Comparison of ENCODE assay signal across 25 mouse cellular contexts in the genomic region with DNA sequence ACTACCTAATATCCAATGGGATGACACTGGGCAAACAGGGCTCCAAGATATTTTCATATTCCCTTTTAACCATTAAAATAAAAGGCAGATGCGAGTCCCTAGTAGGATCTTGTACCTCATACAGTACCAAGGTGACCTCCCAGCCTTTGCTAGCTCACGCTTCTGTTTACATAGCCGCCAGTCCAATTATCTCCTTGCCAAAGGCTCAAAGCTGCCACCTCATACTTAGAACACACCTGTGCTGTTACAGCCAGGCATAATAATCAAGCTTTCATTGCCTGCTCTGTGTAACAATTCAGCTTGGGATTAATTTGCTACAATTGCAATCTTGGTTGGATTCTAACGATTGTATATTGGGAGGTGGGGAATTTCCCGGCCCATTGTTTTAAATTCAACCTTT.
DNase-seq lines count a peak whose midpoint lies in the region; ATAC-seq and TF ChIP-seq lines count a peak whose summit lies in the region.
"Had no signal": no experiment of that assay in that cellular context is flagged by ENCODE, and none has a peak within 500 bp of the region (broad histone marks: within the 10 kb centered on the region; RNA-seq: fewer than 3 reads in every experiment).

No protein-coding gene starts in this region.

- peak overlapping the region; percentile 50; the same call in 1 of the 2 replicates for H3K27ac ChIP-seq in hindbrain, embryonic 13.5 days
- H3K27ac ChIP-seq in hindbrain, embryonic 11.5 days (ENCODE audit: low read depth, low read length): no peak overlapping the region
- 0 out of 2 replicates have a peak overlapping the region, but pooled peaks have one; percentile 10 for H3K27ac ChIP-seq in midbrain, embryonic 12.5 days (replicated peaks)
- no peak overlapping the region for H3K27ac ChIP-seq in midbrain, embryonic 11.5 days (ENCODE audit: low read depth, low read length)
- H3K27ac ChIP-seq in midbrain, embryonic 15.5 days: peak overlapping the region; percentile 36; the same call in 1 of the 2 replicates
- no peak overlapping the region for H3K27ac ChIP-seq in kidney, adult 2 months (ENCODE audit: insufficient read depth, low read depth, low read length)
- no peak overlapping the region for H3K27ac ChIP-seq in liver, embryonic 11.5 days (ENCODE audit: low read depth, low read length)
- H3K27ac ChIP-seq: liver, embryonic 15.5 days had no signal

- no peak overlapping the region for H3K4me3 ChIP-seq in hindbrain, embryonic 13.5 days
- no peak overlapping the region for H3K4me3 ChIP-seq in hindbrain, embryonic 11.5 days (ENCODE audit: low read depth, low read length)
- no peak overlapping the region for H3K4me3 ChIP-seq in midbrain, embryonic 12.5 days
- no peak overlapping the region for H3K4me3 ChIP-seq in midbrain, embryonic 11.5 days (ENCODE audit: low read depth, low read length)
- no peak overlapping the region for H3K4me3 ChIP-seq in midbrain, embryonic 15.5 days
- H3K4me3 ChIP-seq in kidney, adult 2 months (ENCODE audit: insufficient read depth, low read depth, low read length): no peak overlapping the region
- no peak overlapping the region for H3K4me3 ChIP-seq in liver, embryonic 11.5 days (ENCODE audit: low read depth, low read length)
- H3K4me3 ChIP-seq: liver, embryonic 15.5 days had no signal

- TF ChIP-seq POLR2A in kidney, adult 2 months (IDR thresholded peaks at IDR 0.05; ENCODE audit: low read depth, low read length): no peak

- peaks cover 9% of the 10 kb centered on the region for H3K4me1 ChIP-seq in hindbrain, embryonic 13.5 days (replicated peaks)
- H3K4me1 ChIP-seq in hindbrain, embryonic 11.5 days (replicated peaks; ENCODE audit: control insufficient read depth, insufficient read depth, low read length): no peaks in the 10 kb centered on the region
- no peaks in the 10 kb centered on the region for H3K4me1 ChIP-seq in midbrain, embryonic 12.5 days
- H3K4me1 ChIP-seq in midbrain, embryonic 11.5 days (ENCODE audit: control insufficient read depth, insufficient read depth, low read length): no peaks in the 10 kb centered on the region
- H3K4me1 ChIP-seq in midbrain, embryonic 15.5 days: no peaks in the 10 kb centered on the region; the same call in 1 of the 2 replicates
- peaks cover 5% of the 10 kb centered on the region for H3K4me1 ChIP-seq in kidney, adult 2 months (ENCODE audit: control insufficient read depth, insufficient read depth, low read length)
- peaks cover 8% of the 10 kb centered on the region; the same call in 1 of the 2 replicates for H3K4me1 ChIP-seq in liver, embryonic 11.5 days (replicated peaks; ENCODE audit: control insufficient read depth, insufficient read depth, low read length)

- no peak for ATAC-seq in hindbrain, embryonic 13.5 days (ENCODE audit: low FRiP score)
- ATAC-seq in hindbrain, embryonic 11.5 days (ENCODE audit: low FRiP score): no peak
- ATAC-seq in midbrain, embryonic 12.5 days (ENCODE audit: low FRiP score, low read depth): no peak
- ATAC-seq in midbrain, embryonic 11.5 days (ENCODE audit: low FRiP score): no peak
- peak; percentile 60 for ATAC-seq in midbrain, embryonic 15.5 days (replicated peaks)
- ATAC-seq in liver, embryonic 11.5 days (replicated peaks; ENCODE audit: low FRiP score): no peak
- ATAC-seq: forebrain, embryonic 14.5 days; intestine, embryonic 16.5 days; Patski had no signal

- TF ChIP-seq CTCF in kidney, adult 2 months (conservative IDR thresholded peaks at IDR 0.05; ENCODE audit: insufficient read depth, insufficient read length, low read depth, low read length): no peak

- WGBS in hindbrain, embryonic 13.5 days: 78% methylated on average over 5 of the region's 5 CpGs
- WGBS in hindbrain, embryonic 11.5 days: 82% methylated on average over 5 of the region's 5 CpGs
- 76% methylated on average over 5 of the region's 5 CpGs for WGBS in midbrain, embryonic 12.5 days
- WGBS in midbrain, embryonic 11.5 days: 87% methylated on average over 5 of the region's 5 CpGs
- WGBS in midbrain, embryonic 15.5 days: 58% methylated on average over 5 of the region's 5 CpGs
- 71% methylated on average over 5 of the region's 5 CpGs for WGBS in kidney, adult 2 months
- 71% methylated on average over 5 of the region's 5 CpGs for WGBS in liver, embryonic 11.5 days

- no peak overlapping the region for H3K4me2 ChIP-seq in hindbrain, embryonic 13.5 days
- H3K4me2 ChIP-seq in hindbrain, embryonic 11.5 days (replicated peaks; ENCODE audit: low read depth, low read length): no peak overlapping the region
- no peak overlapping the region for H3K4me2 ChIP-seq in midbrain, embryonic 12.5 days (replicated peaks)
- H3K4me2 ChIP-seq in midbrain, embryonic 11.5 days: no peak overlapping the region
- no peak overlapping the region for H3K4me2 ChIP-seq in midbrain, embryonic 15.5 days
- H3K4me2 ChIP-seq in liver, embryonic 11.5 days: no peak overlapping the region
- H3K4me2 ChIP-seq: heart, embryonic 11.5 days; liver, embryonic 15.5 days; lung, embryonic 14.5 days had no signal

- no peak for DNase-seq in hindbrain, embryonic 11.5 days (ENCODE audit: low spot score)
- no peak for DNase-seq in midbrain, embryonic 11.5 days (ENCODE audit: low spot score, missing footprints)
- no peak for DNase-seq in kidney, adult 2 months
- DNase-seq in liver, embryonic 11.5 days (ENCODE audit: low spot score): no peak
- DNase-seq: adrenal gland, postnatal 10 days; cerebellum, adult 11 months; cerebellum, adult 9-10 months; cerebellum, postnatal 36 days; gastrocnemius, postnatal 25 days; heart, postnatal 4 days; kidney, postnatal 14 days; liver; lung, embryonic 14.5 days; lung, postnatal 14 days; right cerebral cortex, postnatal 4 days; thymus, adult 2 months; thymus, postnatal 36 days had no signal

- no peaks in the 10 kb centered on the region for H3K36me3 ChIP-seq in hindbrain, embryonic 13.5 days
- no peaks in the 10 kb centered on the region for H3K36me3 ChIP-seq in hindbrain, embryonic 11.5 days (ENCODE audit: control insufficient read depth, insufficient read depth, low read length)
- no peaks in the 10 kb centered on the region for H3K36me3 ChIP-seq in midbrain, embryonic 12.5 days
- no peaks in the 10 kb centered on the region for H3K36me3 ChIP-seq in midbrain, embryonic 11.5 days (ENCODE audit: control insufficient read depth, insufficient read depth, low read length)
- H3K36me3 ChIP-seq in midbrain, embryonic 15.5 days (replicated peaks): no peaks in the 10 kb centered on the region
- no peaks in the 10 kb centered on the region for H3K36me3 ChIP-seq in kidney, adult 2 months (ENCODE audit: control insufficient read depth, insufficient read depth, low read length)
- no peaks in the 10 kb centered on the region for H3K36me3 ChIP-seq in liver, embryonic 11.5 days (ENCODE audit: control insufficient read depth, insufficient read depth, low read length)
- H3K36me3 ChIP-seq: liver, embryonic 15.5 days had no signal

- no peak overlapping the region for H3K9ac ChIP-seq in hindbrain, embryonic 13.5 days
- no peak overlapping the region for H3K9ac ChIP-seq in hindbrain, embryonic 11.5 days (ENCODE audit: low read depth, low read length)
- H3K9ac ChIP-seq in midbrain, embryonic 12.5 days (replicated peaks): no peak overlapping the region
- no peak overlapping the region for H3K9ac ChIP-seq in midbrain, embryonic 11.5 days (ENCODE audit: low read length)
- H3K9ac ChIP-seq in midbrain, embryonic 15.5 days: no peak overlapping the region
- H3K9ac ChIP-seq in liver, embryonic 11.5 days (ENCODE audit: low read depth, low read length): no peak overlapping the region
- H3K9ac ChIP-seq: liver, embryonic 15.5 days; lung, embryonic 14.5 days had no signal

- no peaks in the 10 kb centered on the region for H3K27me3 ChIP-seq in hindbrain, embryonic 13.5 days
- no peaks in the 10 kb centered on the region for H3K27me3 ChIP-seq in hindbrain, embryonic 11.5 days (ENCODE audit: control insufficient read depth, insufficient read depth, low read length)
- no peaks in the 10 kb centered on the region for H3K27me3 ChIP-seq in midbrain, embryonic 12.5 days
- no peaks in the 10 kb centered on the region for H3K27me3 ChIP-seq in midbrain, embryonic 11.5 days (ENCODE audit: control insufficient read depth, insufficient read depth, low read length)
- no peaks in the 10 kb centered on the region for H3K27me3 ChIP-seq in midbrain, embryonic 15.5 days (replicated peaks)
- H3K27me3 ChIP-seq in kidney, adult 2 months (replicated peaks; ENCODE audit: control insufficient read depth, insufficient read depth, low read length): no peaks in the 10 kb centered on the region
- H3K27me3 ChIP-seq in liver, embryonic 11.5 days (replicated peaks; ENCODE audit: control insufficient read depth, insufficient read depth, low read length): no peaks in the 10 kb centered on the region
- H3K27me3 ChIP-seq: liver, embryonic 15.5 days had no signal

- no peaks in the 10 kb centered on the region for H3K9me3 ChIP-seq in hindbrain, embryonic 13.5 days
- H3K9me3 ChIP-seq in hindbrain, embryonic 11.5 days (ENCODE audit: control insufficient read depth, low read length): no peaks in the 10 kb centered on the region
- H3K9me3 ChIP-seq in midbrain, embryonic 12.5 days: no peaks in the 10 kb centered on the region
- no peaks in the 10 kb centered on the region for H3K9me3 ChIP-seq in midbrain, embryonic 11.5 days (ENCODE audit: control insufficient read depth, low read length)
- H3K9me3 ChIP-seq in midbrain, embryonic 15.5 days: no peaks in the 10 kb centered on the region
- no peaks in the 10 kb centered on the region for H3K9me3 ChIP-seq in liver, embryonic 11.5 days (ENCODE audit: control insufficient read depth, low read length)
- H3K9me3 ChIP-seq: liver, embryonic 15.5 days had no signal

Comparison
In these comparisons a context has a peak if more than half of its experiments do, and no peak if none do; other contexts are left out.
1. H3K27ac ChIP-seq: peak in hindbrain, embryonic 13.5 days (single experiment), midbrain, embryonic 12.5 days (single experiment) and midbrain, embryonic 15.5 days (single experiment); none in hindbrain, embryonic 11.5 days (single experiment), midbrain, embryonic 11.5 days (single experiment), kidney, adult 2 months (single experiment) and liver, embryonic 11.5 days (single experiment).